Mouse (Mus musculus) MN1 (cell line): ENCODE results near the gene Cblc.
"Not testable (repeated sequence)": the region's sequence is repeated elsewhere in the genome, so short reads cannot be mapped to it uniquely, and the experiment has no call there.

ENCODE experiments used
- DNase-seq: peaks from one replicate; pipeline ENCODE4 v3.0.0-alpha.2; 2016; ENCODE audit warnings: low spot score

The Cblc gene

GRCm38 (mm10) chr7:19818875-19819274 is 22.3 kb upstream of the Cblc start:
- DNase-seq, result no peak

GRCm38 (mm10) chr7:19818440-19818839 is 21.8 kb upstream of the Cblc start:
- DNase-seq, result no peak

DNA sequence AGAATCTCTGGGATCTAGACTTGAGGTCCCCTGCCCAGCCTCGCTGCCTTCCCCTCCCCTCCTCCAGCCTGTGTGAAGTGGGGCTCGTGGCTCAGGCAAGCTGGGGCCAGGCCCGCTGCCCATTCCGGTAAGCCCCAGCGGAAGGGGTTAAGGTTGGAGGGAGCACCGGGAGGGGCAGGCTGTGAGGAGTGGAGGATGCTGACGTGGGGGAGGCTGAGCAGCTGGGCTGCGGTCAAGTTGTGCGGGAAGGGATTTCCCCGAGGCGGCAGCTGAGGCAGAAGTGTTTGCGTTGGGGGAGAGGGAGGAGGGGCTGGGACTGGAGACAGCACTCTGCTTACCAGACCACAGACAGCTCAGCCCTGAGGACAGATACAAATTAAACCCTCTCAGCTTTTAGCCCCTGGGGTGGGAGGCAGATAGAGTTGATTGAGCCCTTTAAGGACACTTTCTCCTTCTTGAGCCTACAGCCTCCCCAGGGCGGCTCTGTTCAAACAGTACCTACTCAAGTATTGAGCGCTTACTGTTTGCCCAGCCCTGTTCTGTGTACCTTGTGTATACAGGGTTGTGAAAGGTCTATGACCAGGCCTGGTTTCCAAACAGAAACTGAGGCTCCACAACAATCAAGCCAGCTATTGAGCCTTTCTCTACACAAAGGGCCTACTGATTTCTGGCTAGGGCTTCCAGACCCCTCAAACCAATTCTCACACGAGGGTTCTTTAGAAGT is 20.9 kb upstream of the Cblc start:
- DNase-seq, result peak; percentile 41

DNA sequence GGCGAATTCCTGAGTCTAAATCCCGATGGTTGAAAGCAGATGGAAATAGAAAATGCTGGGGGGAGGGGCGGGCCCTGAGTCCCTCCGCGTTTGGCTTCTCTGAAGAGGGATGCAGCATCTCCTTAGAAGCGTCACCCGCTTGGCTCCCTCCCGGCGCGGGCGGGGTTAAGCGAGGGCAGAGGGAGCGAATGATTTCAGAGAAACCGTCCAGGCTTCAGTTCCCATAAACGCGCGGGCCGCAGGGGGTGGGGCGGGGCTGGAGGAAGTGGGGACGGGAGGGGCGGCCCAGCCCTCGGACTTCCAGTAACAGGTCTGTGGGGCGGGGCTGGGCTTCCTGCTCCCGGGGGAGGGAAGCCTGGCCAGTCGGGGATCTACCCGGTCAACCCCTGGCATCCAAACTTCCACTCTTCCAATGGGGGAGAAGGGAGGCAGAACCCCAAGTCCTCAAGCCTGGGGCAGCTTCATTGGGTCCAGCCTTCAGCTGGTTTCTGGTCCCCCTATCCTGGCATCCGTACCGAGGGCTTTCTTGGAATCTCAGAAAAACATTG is 19.7 kb upstream of the Cblc start:
- peak; percentile 73 for DNase-seq

DNA sequence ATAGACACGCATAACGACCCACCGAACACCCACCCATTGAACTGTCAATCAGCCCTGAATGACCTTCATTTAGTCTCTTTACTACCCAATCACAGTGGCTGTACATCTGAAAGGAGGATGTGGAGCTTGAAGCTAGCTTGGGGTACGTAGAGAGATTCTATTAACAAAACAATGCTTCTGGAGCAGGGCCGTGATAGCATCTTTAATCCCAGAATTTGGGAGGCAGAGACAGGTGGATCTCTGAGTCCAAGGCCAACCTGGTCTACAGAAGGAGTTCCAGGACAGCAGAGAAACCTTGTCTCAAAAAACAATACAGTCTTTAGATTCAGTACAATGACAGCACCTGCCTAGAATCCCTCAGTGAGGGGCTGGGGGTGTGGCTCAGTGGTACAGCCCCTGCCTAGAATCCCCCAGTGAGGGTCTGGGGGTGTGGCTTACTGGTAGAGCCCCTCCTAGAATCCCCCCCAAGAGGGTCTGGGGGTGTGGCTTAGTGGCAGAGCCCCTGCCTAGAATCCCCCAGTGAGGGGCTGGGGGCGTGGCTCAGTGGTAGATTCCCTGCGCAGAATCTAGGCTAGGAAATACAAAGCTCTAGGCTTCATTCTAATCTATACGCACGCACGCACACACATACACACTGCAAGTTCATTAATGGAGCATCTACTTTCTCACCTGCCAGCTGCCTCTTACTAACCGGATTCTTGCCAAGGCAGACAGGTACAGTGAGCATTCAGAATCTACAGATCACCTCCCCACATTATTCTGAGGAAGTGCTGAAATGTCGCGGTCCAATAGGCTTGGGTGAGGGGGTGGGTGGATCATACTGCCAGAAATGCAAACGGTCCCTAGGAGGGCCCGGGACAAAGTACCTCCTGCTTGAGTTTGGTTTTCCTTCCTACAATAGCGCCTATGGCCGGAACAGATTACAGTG is 19.0 kb upstream of the Cblc start:
- no peak for DNase-seq

DNA sequence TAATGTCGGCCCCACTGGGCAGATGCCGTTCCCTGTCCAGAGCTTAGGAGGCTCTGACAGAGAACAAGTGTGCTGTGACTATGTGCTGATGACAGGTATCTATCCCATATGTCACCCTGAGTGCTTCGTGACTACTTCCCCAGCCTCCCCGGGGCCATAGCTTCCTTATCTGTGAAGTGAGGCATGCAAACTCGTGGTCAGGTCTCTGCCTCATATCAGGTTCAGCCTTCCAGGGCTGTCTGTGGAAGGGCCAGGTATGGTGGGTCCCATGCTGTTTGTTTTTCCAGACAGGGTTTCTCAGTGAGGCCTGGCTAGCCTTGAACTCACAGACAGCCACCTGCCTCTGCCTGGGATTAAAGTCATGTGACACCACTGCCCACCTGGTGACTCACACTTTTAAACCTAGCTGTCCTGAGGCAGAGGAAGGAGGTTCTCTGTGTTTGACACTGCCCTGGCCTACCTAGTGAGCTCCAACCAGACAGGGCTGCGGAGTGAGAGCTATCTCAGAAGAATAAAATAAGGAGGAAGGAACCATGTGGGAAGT is 17.0 kb upstream of the Cblc start:
- no peak for DNase-seq

DNA sequence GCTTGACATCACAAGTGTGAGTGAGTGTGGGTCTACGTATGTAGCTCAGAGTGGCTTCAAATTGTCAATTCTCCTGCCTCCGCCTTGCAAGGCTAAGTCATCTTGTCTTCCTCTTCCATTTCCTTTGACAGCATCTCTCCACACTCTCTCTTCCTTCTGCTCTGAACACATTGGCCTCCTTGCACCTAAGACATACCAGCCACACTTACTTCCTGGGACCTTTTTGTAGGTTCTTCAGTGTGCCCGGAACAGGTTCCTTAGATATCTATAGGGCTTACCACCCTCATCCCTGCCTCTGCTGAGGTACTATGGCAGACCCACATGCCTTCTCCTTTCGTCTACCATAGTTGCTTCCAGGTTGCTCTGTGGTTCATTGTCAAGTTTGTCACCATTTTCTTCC is 16.6 kb upstream of the Cblc start:
- no peak for DNase-seq

GRCm38 (mm10) chr7:19811114-19811513 is 14.5 kb upstream of the Cblc start:
- DNase-seq, result no peak

GRCm38 (mm10) chr7:19809369-19809768 is 12.8 kb upstream of the Cblc start:
- DNase-seq, result no peak

GRCm38 (mm10) chr7:19806356-19806969 is 9.9 kb upstream of the Cblc start:
- no peak for DNase-seq

DNA sequence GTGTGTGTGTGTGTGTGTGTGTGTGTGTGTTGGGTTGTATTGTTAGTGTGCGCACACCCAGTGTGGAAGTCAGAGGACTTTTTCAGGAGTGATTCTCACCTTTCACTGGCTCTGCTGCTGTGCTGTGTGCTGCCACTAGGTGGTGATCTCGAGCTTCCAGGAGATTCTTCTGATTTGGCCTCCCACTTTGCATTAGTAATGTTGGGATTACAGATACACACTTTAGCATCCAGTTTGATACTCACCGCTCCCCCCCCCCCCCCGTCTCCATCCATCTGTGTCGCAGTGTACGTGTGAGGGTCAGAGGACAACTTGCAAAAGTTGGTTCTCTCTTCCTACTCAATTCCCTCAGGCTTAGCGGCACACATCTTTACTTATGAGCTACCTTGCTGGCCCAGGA is 6.4 kb upstream of the Cblc start:
- peak; percentile 26 for DNase-seq

- peak; percentile 36 for DNase-seq
Observed at GRCm38 (mm10) chr7:19800764-19801163, 4.2 kb upstream of the Cblc start.

- no peak for DNase-seq
Observed at GRCm38 (mm10) chr7:19796254-19796653, 355 bp downstream of the Cblc start.

GRCm38 (mm10) chr7:19795236-19795635 is 1.4 kb downstream of the Cblc start:
- no peak for DNase-seq

DNA sequence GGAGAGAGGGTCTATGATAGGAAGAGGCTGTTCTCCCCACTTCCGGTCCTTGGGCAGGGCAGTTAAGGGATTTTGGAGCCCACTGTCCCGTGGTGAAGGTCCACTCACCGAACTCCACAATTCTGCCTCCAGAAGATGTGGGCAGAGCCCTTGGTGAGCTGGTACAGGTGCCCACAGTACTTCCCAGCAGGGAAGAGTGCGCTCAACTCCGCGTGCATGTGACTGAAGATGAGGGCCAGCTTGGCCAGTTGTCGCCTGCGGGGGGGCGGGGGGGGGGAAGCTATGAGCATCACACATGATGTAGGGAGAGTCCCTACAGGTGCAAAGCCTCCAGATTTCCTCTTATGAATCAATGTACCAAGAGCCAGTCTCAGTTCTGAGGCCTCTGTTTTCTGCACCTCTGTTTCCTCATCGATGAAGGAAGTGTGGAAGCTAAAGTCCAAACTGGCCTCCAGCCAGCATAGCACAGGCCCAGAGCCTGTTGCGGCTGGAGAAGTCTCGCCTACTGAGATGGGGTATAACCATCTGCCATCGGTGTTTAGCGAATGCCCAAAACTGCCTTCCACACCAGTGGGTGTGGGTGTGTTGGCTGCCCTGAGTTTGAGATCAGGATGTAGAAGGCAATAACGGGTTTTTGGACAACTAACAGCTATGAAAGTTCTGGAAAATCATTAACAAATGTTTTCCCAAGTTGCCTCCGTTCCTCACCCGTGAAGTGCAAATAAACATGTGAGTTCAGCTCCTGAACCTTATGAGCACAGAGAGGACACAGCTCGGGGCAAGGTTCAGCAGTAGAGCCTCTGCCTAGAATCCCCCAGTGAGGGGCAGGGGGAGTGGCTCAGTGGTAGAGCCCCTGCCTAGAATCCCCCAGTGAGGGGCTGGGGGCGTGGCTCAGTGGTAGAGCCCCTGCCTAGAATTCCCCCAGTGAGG is 3.6 kb downstream of the Cblc start:
- DNase-seq, result no peak

GRCm38 (mm10) chr7:19791504-19791903 is 5.1 kb downstream of the Cblc start:
- DNase-seq, result not testable (repeated sequence)

- peak; percentile 65 for DNase-seq
Observed at GRCm38 (mm10) chr7:19789904-19790347, 6.7 kb downstream of the Cblc start.

DNA sequence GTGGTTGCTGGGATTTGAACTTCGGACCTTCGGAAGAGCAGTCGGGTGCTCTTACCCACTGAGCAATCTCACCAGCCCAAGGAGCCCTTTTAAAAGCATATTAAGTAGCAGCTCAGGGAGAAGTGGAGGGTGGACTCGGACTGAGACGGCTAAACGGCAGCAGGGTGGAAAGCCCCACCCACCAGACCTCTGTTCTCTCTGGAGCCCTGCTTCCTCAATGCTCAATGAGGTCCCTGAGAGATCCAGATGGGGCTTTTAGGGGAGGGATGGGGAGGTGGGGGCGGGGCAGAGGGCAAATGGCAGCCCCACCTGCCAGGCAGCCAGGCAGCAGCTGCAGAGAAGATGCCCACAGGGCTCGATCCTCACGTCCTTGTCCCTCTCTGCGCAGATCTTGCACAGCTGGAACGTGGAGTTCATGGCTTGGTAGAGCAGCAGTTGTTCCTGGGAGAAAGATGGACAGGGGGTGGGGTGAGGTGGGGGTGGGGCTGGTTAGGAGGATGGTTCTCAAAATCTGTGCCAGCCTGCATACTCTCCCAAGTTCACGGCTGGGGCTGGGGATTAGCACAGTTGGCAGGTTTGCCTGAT is 10.6 kb downstream of the Cblc start:
- DNase-seq, result no peak

GRCm38 (mm10) chr7:19784764-19785535 is 11.7 kb downstream of the Cblc start:
- DNase-seq, result no peak

GRCm38 (mm10) chr7:19783630-19784029 is 13.0 kb downstream of the Cblc start:
- DNase-seq, result no peak
